Mouse (Mus musculus): ENCODE results near the gene Olfr768. TPM values are rescaled to one million over a fixed set of nuclear protein-coding genes. Genes with fewer than 3 reads are reported as not detected.
"Not testable (repeated sequence)": the region's sequence is repeated elsewhere in the genome, so short reads cannot be mapped to it uniquely, and the experiment has no call there.

Olfr768 gene
- not detected in 2 replicates for polyA plus RNA-seq (2014; fragmentation: Nextera tagmentation; extraction: Ambion mirVana)

GRCm38 (mm10) chr10:129099275-129099674, at the start of gene Olfr768:
Gene Olfr768, minus strand, starts transcription at chr10:129099375.
- ATAC-seq (ENCODE audit: insufficient number of reproducible peaks, insufficient read depth, low FRiP score, low read depth): no peak
- 64% methylated on average over 1 of the region's 1 CpGs for WGBS
- Histone ChIP-seq H3K9ac (replicated peaks; ENCODE audit: low read depth, low read length) (no peak within 1 kb of the TSS), H3K4me1 (ENCODE audit: control insufficient read depth, insufficient read depth, low read length) (no peaks in the 10 kb centered on the region), H3K9me3 (ENCODE audit: control insufficient read depth, low read depth, low read length) (no peaks in the 10 kb centered on the region), H3K4me2 (replicated peaks; ENCODE audit: low read depth, low read length) (no peak within 1 kb of the TSS), H3K27me3 (ENCODE audit: control insufficient read depth, insufficient read depth, low read length) (no peaks in the 10 kb centered on the region), H3K36me3 (ENCODE audit: control insufficient read depth, insufficient read depth, low read length) (no peaks in the 10 kb centered on the region), H3K27ac (ENCODE audit: low read length) (no peak within 1 kb of the TSS), H3K4me3 (ENCODE audit: low read depth, low read length) (no peak within 1 kb of the TSS)

- 85% methylated on average over 2 of the region's 2 CpGs for WGBS
- Histone ChIP-seq H3K27ac (ENCODE audit: low read length) (no peak within 1 kb of the TSS), H3K4me1 (ENCODE audit: control insufficient read depth, insufficient read depth, low read length) (no peaks in the 10 kb centered on the region), H3K9ac (replicated peaks; ENCODE audit: low read depth, low read length) (no peak within 1 kb of the TSS), H3K27me3 (ENCODE audit: control insufficient read depth, insufficient read depth, low read length) (no peaks in the 10 kb centered on the region), H3K9me3 (ENCODE audit: control insufficient read depth, low read depth, low read length) (no peaks in the 10 kb centered on the region), H3K4me2 (replicated peaks; ENCODE audit: low read depth, low read length) (no peak within 1 kb of the TSS), H3K36me3 (ENCODE audit: control insufficient read depth, insufficient read depth, low read length) (no peaks in the 10 kb centered on the region), H3K4me3 (ENCODE audit: low read depth, low read length) (no peak within 1 kb of the TSS)
- ATAC-seq (ENCODE audit: insufficient number of reproducible peaks, insufficient read depth, low FRiP score, low read depth): no peak
These were observed 39.7 kb upstream of the Olfr768 start, which contains the start of gene Olfr770 for GRCm38 (mm10) chr10:129138898-129139297. Gene Olfr770, minus strand, starts transcription at chr10:129138998.

- no peak within 1 kb of the TSS for H3K4me2 ChIP-seq (replicated peaks; ENCODE audit: low read depth, low read length)
- no peaks in the 10 kb centered on the region for H3K4me1 ChIP-seq (ENCODE audit: control insufficient read depth, insufficient read depth, low read length)
- no peak within 1 kb of the TSS for H3K4me3 ChIP-seq (ENCODE audit: low read depth, low read length)
- 63% methylated on average over 2 of the region's 2 CpGs for WGBS
- no peak within 1 kb of the TSS for H3K9ac ChIP-seq (replicated peaks; ENCODE audit: low read depth, low read length)
- H3K27me3 ChIP-seq (ENCODE audit: control insufficient read depth, insufficient read depth, low read length): no peaks in the 10 kb centered on the region
- no peaks in the 10 kb centered on the region for H3K36me3 ChIP-seq (ENCODE audit: control insufficient read depth, insufficient read depth, low read length)
- ATAC-seq (ENCODE audit: insufficient number of reproducible peaks, insufficient read depth, low FRiP score, low read depth): no peak
- no peak within 1 kb of the TSS for H3K27ac ChIP-seq (ENCODE audit: low read length)
- H3K9me3 ChIP-seq (ENCODE audit: control insufficient read depth, low read depth, low read length): no peaks in the 10 kb centered on the region
These were observed 18.6 kb upstream of the Olfr768 start, which contains the start of gene Olfr769 for GRCm38 (mm10) chr10:129117761-129118160. Gene Olfr769, minus strand, starts transcription at chr10:129117861.

- 87% methylated on average over 3 of the region's 3 CpGs for WGBS
- no peaks in the 10 kb centered on the region for H3K4me1 ChIP-seq (ENCODE audit: control insufficient read depth, insufficient read depth, low read length)
- H3K4me2 ChIP-seq (replicated peaks; ENCODE audit: low read depth, low read length): no peak overlapping the region
- no peaks in the 10 kb centered on the region for H3K9me3 ChIP-seq (ENCODE audit: control insufficient read depth, low read depth, low read length)
- no peaks in the 10 kb centered on the region for H3K27me3 ChIP-seq (ENCODE audit: control insufficient read depth, insufficient read depth, low read length)
- ATAC-seq (ENCODE audit: insufficient number of reproducible peaks, insufficient read depth, low FRiP score, low read depth): no peak
- no peaks in the 10 kb centered on the region for H3K36me3 ChIP-seq (ENCODE audit: control insufficient read depth, insufficient read depth, low read length)
- no peak overlapping the region for H3K4me3 ChIP-seq (ENCODE audit: low read depth, low read length)
- no peak overlapping the region for H3K9ac ChIP-seq (replicated peaks; ENCODE audit: low read depth, low read length)
- no peak overlapping the region for H3K27ac ChIP-seq (ENCODE audit: low read length)
These were observed 16.0 kb upstream of the Olfr768 start for GRCm38 (mm10) chr10:129115146-129115545.

- Histone ChIP-seq H3K27ac (ENCODE audit: low read length) (no peak overlapping the region), H3K4me3 (ENCODE audit: low read depth, low read length) (no peak overlapping the region), H3K27me3 (ENCODE audit: control insufficient read depth, insufficient read depth, low read length) (no peaks in the 10 kb centered on the region), H3K36me3 (ENCODE audit: control insufficient read depth, insufficient read depth, low read length) (no peaks in the 10 kb centered on the region), H3K9me3 (ENCODE audit: control insufficient read depth, low read depth, low read length) (no peaks in the 10 kb centered on the region), H3K9ac (replicated peaks; ENCODE audit: low read depth, low read length) (no peak overlapping the region), H3K4me1 (ENCODE audit: control insufficient read depth, insufficient read depth, low read length) (no peaks in the 10 kb centered on the region), H3K4me2 (replicated peaks; ENCODE audit: low read depth, low read length) (no peak overlapping the region)
- WGBS: 35% methylated on average over 3 of the region's 3 CpGs
- ATAC-seq (ENCODE audit: insufficient number of reproducible peaks, insufficient read depth, low FRiP score, low read depth): no peak
These were observed 2.1 kb upstream of the Olfr768 start for GRCm38 (mm10) chr10:129101231-129101630.

GRCm38 (mm10) chr10:129082810-129083209, 16.4 kb downstream of the Olfr768 start, which contains the start of gene Olfr767:
Gene Olfr767, minus strand, starts transcription at chr10:129082910.
- H3K4me2 ChIP-seq (replicated peaks; ENCODE audit: low read depth, low read length); H3K27ac ChIP-seq (ENCODE audit: low read length); H3K4me1 ChIP-seq (ENCODE audit: control insufficient read depth, insufficient read depth, low read length); H3K9me3 ChIP-seq (ENCODE audit: control insufficient read depth, low read depth, low read length); H3K36me3 ChIP-seq (ENCODE audit: control insufficient read depth, insufficient read depth, low read length); H3K4me3 ChIP-seq (ENCODE audit: low read depth, low read length); H3K9ac ChIP-seq (replicated peaks; ENCODE audit: low read depth, low read length); H3K27me3 ChIP-seq (ENCODE audit: control insufficient read depth, insufficient read depth, low read length); ATAC-seq (ENCODE audit: insufficient number of reproducible peaks, insufficient read depth, low FRiP score, low read depth): not testable (repeated sequence)

GRCm38 (mm10) chr10:129068877-129069276, 30.3 kb downstream of the Olfr768 start, which contains the start of gene Olfr766-ps1:
Gene Olfr766-ps1, minus strand, starts transcription at chr10:129068977.
- no peak for ATAC-seq (ENCODE audit: insufficient number of reproducible peaks, insufficient read depth, low FRiP score, low read depth)
- no peak within 1 kb of the TSS for H3K9ac ChIP-seq (replicated peaks; ENCODE audit: low read depth, low read length)
- no peak within 1 kb of the TSS for H3K4me2 ChIP-seq (replicated peaks; ENCODE audit: low read depth, low read length)
- H3K36me3 ChIP-seq (ENCODE audit: control insufficient read depth, insufficient read depth, low read length): no peaks in the 10 kb centered on the region
- H3K9me3 ChIP-seq (ENCODE audit: control insufficient read depth, low read depth, low read length): no peaks in the 10 kb centered on the region
- H3K4me1 ChIP-seq (ENCODE audit: control insufficient read depth, insufficient read depth, low read length): no peaks in the 10 kb centered on the region
- no peak within 1 kb of the TSS for H3K4me3 ChIP-seq (ENCODE audit: low read depth, low read length)
- WGBS: 85% methylated on average over 2 of the region's 2 CpGs
- H3K27me3 ChIP-seq (ENCODE audit: control insufficient read depth, insufficient read depth, low read length): no peaks in the 10 kb centered on the region
- H3K27ac ChIP-seq (ENCODE audit: low read length): no peak within 1 kb of the TSS

- not testable (repeated sequence) for H3K27me3 ChIP-seq (ENCODE audit: control insufficient read depth, insufficient read depth, low read length); H3K27ac ChIP-seq (ENCODE audit: low read length); H3K9me3 ChIP-seq (ENCODE audit: control insufficient read depth, low read depth, low read length); H3K36me3 ChIP-seq (ENCODE audit: control insufficient read depth, insufficient read depth, low read length); H3K9ac ChIP-seq (replicated peaks; ENCODE audit: low read depth, low read length); ATAC-seq (ENCODE audit: insufficient number of reproducible peaks, insufficient read depth, low FRiP score, low read depth); H3K4me2 ChIP-seq (replicated peaks; ENCODE audit: low read depth, low read length); H3K4me3 ChIP-seq (ENCODE audit: low read depth, low read length); H3K4me1 ChIP-seq (ENCODE audit: control insufficient read depth, insufficient read depth, low read length)
These were observed 49.3 kb downstream of the Olfr768 start, which contains the start of gene Olfr765 for GRCm38 (mm10) chr10:129049898-129050297. Gene Olfr765, minus strand, starts transcription at chr10:129049998.

Measured in stomach, embryonic 14.5 days (tissue).